Mouse (Mus musculus) right cerebral cortex, adult 18-20 months (tissue): Measurements from ENCODE around the gene RPS10-NUDT3.

Experiments used
- DNase-seq: peaks from one replicate; pipeline ENCODE4 v3.0.0; 2022; ENCODE audit warnings: mixed read lengths

Gene RPS10-NUDT3

DNA sequence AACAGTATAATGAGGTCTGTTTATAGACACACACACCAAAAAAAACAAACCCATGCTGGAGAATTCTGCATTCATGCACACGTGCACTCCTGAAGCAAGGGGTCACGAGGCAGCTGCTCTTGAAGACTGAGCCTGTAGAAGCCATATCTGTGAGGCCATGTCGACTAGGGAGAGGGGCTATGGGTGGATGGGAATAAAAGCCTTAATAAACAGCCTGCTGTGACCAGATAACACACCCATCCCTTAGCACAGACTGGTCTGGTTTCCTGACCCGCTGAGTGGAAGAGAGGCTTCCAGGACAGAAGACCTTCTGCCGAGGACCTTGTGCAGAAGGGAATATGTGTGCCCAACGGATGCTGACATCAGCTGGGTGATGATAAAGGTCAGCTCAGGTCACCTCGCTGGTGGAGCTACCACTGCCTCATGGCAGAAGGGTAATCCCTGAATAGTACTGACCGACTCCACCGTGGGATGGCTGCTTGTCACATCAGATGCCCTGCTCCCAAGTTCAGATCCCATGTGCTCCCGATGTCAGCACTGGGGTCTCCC, 61.2 kb downstream of the RPS10-NUDT3 start:
- no peak for DNase-seq

DNA sequence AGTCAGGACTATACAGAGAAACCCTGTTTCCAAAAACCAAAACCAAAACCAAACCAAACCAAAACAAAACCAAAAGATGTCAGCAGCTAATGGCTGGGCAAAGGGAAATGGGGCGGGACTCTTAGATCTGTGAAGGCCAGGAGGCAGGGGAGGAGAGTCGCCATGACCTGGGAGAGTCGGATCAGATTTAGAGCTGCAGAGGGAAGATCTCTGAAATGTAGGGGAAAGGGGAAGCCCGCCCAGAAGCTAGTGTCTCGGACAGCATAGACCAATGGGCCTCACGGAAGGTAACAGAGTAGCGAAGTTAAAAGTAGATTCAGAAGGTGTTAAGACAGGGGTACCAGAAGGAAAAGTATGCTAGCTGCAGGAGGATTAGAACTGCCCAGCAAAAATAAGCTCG, 63.7 kb downstream of the RPS10-NUDT3 start:
- no peak for DNase-seq

DNA sequence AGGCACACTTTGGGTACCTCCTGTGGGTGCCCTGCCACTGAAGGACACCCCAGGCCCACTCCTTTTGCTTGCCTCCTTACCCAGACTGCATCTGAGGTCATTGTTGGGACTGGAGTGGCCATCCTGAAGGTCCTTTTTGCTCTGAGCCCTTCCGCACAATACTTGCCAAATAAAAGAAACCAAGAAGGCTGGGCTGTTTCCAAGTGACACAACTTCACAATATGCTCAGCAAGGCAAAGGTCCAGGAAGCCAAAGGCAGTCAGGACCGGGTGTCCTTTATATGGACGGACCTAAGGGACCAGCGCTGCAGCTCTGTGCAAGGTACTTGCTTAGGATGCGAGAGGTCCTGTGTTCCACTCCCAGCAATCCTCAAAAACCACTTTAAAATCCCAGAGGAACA, 66.8 kb downstream of the RPS10-NUDT3 start:
- DNase-seq, result no peak

DNA sequence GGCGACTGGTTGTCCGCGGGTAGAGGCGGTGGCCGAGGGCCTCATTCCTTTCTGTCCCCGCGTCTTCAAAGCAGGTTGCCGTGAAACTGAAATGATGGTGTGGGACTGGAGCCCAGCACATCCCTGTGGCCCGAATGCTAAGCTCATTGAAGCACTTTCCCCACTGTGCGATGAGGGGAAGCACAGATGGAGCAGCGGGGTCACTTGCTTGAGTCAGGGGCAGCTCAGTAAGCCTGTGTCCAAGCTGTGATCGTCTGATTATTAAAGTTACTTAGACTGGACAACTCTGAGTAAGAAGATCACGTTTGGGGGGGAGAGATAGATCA, 69.1 kb downstream of the RPS10-NUDT3 start:
- no peak for DNase-seq

DNA sequence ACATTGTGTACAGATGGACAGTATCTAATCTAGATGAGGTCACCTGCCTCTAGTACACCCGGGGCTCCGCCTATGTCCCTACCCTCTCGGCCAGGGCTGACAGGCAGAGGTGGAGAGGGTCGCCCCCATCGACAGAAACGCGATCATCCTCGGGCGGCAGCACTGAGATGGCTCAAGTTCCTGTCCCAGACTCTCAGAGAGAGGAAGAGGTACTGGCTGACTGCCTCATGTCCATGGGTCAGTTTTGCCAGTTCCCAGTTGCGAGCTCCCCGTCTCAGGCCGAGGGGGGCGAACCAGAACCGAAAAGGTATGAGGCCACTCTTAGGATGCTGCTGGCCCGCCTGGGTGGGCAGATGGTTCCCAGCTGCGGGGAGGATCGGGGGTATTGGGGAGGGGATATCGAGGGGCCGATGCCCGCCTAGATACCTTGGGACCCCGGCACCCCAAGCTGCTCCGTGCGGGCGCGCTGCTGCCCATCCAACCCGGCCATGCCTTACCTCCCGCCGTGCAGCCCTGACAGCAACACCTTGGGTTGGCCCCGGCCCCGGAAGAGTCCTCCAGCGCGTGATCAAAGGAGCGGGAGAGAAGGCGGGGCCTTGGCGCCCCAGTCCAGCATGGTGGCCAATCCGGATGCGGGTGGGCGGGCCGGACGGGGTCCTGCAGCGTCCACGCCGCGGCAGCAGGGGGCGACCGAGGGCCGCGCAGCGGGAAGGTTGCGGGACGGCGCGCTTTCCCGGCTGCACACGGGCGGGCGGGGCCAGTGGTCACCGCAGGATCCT, 69.7 kb downstream of the RPS10-NUDT3 start, which contains the start of gene AI413582:
AI413582 (minus strand) TSS at position 594 of the 779 bp plus-strand sequence.
- DNase-seq, result peak; percentile 96

DNA sequence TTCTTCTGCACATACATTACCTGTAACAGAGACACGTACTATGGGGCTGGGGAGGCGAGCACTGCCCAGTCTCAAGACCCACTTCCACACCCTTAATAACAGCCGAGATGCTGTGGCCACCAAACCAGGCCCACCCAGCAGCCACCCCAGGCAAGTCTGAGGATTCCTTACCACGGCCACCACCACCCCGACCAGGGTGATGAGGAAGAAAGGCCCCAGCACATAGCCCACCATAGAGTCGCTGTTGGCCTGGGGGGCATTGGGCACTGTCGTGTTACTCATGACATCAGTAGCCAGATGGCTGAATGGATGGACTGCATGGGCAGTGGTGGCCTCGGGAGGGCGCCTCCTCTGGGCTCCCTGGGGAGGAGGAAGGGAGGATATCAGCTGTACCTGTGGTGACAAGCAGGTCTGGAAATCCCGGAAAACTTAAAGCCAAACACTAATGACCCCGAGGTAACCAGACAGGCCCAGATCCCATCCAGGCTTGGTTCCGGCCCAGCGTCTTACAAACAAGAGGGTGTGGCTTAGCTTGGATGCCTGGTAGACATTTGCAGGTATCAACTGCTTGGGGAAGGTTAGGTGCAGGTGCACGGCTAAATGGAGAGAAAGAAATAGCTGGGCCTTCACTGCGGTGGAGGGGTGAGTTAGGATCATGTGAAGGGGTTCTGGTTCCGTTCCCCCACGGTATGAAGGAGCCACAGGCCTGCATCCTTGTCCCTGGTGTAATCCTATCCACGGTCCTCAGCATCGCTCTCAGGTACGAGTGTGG, 70.4 kb downstream of the RPS10-NUDT3 start:
- no peak for DNase-seq

DNA sequence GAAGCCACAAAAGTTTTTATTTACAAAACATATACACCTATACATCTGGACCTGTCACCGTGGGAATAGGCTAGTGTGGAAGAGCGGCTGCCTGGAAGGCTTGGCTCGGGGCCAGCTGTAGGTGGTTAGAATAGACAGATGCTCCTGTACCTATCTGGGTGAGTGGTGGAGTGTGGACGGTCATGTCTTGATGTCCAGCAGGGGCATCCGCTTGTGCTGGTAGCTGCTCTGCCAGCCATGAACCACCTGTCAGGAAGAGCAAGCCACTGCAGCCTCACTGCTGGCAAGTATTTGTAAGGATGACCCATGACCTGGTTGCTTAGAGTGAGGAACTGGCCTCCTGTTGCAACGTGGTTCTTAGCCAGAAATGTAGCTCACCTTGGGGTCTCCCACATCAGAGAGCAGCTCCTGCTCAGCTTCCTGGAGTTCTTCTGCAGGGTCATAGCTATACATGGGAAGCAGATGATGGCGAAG, 71.2 kb downstream of the RPS10-NUDT3 start:
- no peak for DNase-seq

DNA sequence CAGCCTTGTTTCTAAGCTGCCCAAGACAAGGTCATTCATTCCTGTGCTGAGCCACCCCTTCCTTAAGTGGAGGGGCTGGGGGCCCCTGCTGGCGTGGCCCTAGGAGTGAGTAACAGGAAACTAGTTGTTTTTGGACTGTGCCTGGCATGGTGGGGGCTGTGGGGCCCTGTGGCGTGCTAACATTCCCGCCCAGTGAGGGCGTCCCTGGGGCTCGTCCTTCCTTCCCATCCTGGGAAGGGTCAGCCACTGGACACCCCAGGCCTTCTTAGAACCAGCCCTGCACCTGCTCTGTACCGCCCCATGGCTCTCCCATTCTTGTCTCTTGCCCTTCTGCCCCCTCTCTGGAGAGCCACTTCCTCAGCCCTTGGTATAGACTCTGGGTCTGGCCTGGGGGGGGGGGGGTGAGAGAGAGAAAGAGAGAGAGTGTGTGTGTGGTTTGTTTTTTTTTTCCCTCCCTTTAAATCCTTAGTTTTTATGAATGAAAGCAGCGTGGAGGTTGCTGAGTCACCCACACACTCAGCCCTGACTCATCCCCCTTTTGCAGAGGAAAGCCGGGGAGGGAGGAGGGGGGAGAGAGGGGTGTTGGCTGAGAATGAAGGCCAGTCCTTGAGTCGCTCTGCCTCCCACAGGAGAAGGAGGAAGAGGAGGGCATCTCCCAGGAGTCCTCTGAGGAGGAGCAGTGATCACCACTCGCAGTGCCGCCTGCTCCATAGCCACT, 73.1 kb downstream of the RPS10-NUDT3 start:
- peak; percentile 87 for DNase-seq

DNA sequence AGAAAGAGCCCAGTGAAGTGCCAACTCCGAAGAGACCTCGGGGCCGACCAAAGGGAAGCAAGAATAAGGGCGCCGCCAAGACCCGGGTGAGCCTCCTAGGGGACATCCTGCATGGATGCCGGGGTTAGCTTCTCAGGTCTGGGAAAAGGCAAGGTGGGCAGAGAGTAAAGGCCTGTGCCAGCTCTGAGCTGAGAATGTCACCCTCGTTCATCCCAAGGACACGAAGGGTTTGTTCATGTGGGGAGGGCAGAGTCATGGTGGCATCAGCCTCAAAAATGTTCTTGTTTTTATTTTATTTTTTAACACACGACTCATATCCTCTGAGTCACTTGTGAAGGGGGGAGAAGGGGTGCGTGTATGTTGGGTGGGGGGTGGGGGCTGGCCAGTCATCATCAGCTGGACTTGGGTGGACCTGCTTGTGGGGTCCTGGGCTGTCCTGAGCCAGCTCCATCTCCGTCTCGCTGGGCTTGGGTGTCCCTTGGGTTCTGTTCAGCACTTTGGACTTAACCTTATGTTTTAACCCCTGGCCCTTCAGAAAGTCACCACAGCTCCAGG, 74.0 kb downstream of the RPS10-NUDT3 start:
- DNase-seq, result no peak

DNA sequence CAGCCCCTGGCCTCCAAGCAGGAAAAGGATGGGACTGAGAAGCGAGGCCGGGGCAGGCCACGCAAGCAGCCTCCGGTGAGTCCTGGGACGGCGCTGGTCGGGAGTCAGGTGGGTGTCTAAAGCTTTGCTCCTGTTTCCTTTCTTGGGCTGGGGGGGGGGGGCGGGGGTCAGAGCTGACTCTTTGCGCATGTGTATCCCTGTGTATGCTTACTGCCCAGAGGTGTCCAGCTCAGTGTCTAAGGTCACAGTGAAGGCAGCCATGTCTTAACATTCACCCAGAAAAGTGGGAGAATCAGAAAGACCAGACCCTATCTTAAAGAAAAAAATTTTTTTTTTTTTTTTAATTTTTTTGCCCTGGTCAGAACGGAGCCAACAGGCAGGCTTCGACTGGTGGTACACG, 75.4 kb downstream of the RPS10-NUDT3 start:
- no peak for DNase-seq

DNA sequence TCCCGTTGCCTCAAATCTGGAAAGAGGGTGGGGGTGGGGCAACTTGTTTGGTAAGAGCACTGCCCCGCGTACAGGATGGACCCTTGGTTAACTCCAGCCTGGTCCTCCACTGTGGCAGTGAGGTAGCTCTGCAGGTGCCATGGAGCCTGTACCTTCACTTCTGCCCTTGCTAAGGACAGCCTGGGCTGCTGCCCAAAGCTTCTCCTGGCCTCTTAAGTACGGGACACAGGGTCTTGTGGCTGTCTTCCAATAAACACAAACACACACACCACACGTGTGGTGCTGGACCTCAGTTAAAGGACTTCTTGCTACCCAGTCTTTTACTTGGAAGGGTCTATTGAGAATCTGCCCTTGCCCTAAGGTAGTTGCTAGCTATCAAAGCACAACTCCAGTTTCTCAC, 76.2 kb downstream of the RPS10-NUDT3 start:
- no peak for DNase-seq

DNA sequence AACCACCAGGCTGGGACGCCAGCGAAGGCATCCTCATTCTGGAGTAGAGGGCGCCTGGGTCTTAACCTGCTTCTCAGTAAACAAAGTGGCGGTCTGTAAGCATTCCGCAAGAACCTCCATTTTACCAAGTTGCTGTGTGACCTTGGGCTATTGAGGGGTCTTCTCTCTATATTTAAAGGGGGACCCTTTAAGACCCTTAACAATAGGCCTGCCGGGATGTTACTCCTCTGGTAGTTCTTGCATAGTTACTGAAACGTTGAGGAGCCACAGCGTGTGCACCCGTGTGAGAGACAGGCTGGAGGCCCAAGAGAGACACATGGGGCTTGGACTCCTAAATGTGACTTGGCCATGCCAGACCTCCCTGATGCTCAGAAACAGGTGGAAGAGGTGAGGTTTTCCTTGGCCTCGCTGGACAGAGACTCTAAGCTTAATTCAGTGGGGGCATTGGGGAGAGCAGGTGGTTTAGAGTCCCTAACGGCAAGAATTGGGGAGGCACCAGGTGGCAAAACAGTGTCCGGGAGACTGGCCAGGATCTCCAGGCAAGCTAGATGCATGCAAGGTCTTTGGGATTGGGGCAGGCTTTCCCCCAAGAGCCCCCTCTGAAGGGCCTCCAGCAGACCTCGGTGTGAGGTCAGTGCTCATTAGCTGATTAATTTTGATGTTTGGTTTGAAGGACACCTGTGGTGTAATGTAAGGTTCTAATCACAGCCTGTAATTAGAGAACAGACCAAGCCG, 76.9 kb downstream of the RPS10-NUDT3 start:
- no peak for DNase-seq

DNA sequence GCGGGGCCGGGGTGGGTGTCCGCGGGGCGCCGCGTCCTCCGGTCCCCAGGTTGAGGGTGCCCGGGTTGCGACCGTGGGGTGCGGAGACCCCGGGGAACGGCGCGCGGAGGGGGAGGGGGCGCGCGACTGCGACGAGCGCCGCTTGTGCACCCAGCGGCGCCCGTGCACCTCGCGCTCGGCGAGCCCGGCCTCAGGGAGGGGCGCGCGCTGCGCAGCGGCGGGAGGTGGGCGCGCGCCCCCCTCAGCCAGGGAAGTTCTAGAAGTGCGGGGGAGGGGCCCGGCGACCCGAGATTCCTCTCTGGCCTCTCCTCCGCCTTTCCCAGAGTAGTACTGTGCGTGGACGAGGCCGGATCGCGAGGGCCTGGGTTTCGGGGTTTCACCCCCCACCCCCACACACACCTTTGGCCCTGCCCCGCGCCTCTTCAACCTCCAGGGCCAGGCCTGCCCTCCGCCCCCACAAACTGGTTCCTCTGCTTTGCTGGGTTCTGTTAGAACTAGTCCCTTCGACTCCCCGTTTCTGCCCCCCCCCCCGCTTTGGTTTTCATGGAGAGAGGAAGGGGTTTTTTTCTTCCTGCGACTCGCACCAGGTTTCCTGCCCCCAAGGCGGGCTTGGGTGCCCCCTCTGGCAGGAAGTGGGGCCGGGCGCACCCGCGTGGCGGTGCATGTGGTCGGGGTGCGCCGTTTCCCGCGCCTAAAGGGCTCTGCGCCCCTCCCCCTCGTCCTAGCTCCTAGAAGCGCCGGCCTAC, 77.7 kb downstream of the RPS10-NUDT3 start:
- no peak for DNase-seq

DNA sequence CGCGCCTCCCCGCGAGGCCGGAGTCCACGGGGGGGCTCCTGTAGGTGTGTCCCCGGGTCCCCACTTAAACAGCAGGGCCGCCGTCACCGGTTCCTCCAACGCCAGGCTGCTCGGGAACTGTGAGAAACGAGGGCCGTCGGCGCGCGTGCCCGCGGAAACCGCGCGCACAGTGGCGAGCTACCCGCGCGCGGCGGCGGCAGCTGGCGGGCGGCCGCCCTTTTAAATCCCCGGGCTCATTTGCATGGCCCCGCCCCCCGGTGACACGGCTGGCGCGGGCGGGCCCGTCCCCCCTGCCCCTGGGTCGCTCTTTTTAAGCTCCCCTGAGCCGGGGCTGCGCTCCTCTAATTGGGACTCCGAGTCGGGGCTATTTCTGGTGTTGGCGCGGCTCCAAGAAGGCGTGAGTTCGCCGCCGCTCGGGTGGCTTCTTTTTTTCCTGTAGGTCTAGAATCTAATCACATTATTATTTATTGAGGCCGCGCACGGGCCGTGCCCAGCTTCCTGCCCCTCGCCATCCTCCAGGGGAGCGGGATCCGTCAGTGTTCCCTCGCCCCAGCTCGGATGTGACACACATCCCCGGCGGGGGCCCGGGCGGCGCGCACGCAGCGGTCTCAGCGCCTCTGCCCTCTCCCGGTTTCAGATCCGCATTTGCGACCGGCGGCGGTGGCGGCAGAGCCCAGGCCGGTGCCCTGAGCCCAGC, 78.6 kb downstream of the RPS10-NUDT3 start, which contains the start of gene Hmga1:
Hmga1 (plus strand) TSS at position 183 of the 697 bp plus-strand sequence.
- DNase-seq, result peak; percentile 81

DNA sequence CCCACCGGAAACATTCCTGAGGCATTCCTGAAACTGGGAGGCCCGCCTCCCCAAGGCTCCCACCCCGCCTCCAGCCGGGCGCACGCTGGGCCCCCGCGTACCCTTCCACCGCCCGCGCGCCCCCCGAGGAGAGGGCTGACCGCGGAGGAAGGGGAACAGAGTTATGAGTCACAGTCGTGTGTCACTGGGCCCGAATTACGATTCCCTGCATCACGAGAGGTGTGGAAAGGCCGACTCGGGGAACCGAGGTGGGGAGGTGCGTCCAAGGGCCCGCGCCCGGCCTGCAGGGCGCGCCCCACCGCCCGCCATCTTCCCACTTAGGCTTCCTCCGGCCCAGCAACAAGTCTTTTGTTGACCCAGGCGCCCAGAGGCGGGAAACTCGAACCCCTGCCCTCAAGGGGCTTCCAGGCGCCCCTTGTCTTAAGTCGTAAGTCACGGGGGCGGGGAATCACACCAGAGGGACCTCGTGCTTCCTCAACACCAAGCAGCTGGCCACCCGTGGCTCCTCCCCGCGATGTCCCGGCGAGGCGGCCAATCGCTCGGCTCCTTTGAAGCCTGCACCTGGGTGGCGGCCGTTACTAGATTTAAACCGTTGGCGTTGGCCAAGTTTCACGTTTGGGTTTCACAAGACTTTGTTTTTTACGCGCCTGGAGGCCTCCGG, 79.4 kb downstream of the RPS10-NUDT3 start:
- DNase-seq, result no peak

DNA sequence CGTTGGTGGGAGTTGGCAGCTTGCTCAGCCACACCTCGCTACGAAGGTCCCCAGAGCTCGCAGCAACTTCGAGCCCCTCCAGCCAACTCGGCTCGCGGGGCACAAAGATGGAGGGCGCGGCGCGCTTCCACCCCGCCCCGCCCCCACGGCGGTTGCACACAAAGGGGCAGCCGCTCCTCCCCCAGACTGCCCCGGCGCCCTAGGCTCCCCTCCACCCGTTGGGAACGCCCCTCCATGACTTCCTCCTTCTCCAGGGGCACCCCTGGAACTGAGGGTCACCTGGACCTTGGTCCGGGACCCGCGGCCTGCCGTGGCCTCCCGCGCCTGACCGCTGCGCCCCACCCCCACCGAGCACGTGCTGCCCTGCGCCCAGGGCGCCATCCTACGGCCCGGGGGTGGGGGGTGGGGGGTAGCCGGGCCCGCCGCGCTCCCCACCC, 79.9 kb downstream of the RPS10-NUDT3 start:
- DNase-seq, result no peak

DNA sequence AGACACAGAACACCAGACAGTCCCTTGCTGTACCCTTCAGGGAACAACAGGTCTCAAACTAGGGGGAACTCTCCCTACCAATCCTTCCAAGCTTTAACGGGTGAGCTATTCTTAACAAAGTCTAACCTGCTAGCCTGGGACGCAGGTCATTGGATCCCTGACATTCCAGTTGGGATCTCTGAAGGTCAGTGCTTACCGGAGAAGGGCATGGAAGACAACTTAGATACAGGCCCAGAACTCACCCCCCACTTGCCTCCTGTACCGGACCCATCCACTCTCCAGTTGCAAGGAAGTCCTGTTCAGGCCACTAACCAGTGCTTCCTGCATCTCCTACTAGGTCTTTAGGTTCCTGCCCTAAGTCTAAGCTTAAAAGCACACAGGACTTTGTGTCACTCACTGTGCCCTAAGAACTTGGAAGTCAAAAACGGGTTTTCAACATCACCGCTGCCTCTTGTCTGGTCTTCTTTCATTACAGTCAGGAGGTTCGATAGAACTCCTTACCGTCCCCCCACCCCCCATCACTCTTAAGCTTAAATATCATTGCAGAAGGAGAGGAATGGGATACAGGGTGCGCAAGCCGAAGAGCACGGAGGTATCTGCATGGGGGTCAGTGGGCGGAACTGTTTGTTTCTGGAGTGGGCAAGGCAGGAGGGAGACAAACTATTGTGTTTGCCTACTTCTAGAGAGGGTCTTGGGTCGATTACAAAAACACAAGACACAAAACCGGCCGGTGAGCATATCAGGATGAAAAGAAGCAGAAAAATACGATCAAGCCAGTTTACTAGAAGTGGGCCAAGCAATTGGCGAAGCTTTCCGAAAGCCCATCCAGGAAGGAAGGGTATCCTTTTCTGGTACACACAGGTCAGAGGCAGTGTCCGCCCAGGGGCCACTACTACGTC, 80.7 kb downstream of the RPS10-NUDT3 start:
- DNase-seq, result no peak

DNA sequence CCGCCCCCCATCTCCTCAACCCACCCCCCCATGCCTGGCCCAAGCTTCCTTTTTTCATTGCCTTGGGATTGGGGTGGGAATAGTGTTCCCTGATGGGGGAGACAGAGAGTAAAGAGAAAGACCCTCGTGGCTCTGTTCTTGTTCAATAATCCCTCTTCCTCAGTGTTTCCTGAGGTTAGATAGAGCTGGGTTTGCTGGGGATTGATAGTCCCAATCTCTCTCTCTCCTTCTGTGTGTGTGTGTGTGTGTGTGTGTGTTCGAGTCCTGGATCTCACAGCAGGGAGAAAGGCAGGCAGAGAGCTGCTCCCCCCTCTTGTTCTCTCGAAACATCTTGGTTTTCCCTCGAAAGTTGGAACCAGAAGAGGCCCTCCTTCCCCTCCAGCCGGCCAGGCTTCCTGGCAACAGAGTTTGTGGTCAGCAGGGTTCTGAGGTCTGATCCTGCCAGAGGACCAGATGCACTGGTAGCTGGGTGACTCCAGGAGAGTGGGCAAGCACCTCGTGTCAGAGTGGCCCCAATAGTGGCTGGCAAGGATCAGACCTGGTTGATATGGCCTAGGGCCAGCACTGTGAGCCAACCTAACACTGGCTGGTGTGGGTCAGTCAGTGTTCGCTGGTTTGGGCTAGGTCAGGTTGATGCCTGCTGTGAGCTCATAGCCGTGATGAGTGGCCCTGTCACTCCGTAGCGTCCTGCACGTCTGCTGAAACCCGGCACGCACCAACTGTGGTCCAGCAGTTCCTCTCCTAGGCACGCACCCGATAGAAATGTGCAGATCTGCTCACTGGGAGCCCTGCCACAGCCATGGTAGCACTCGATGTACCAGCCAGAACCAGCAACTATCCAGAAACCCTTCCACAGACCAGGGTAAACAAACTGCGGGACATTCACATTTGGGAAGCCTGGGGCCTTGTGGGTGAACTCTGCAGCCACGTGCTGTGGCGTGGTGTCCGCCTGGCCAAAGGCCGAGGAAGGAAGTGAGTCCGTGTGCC, 82.5 kb downstream of the RPS10-NUDT3 start:
- DNase-seq, result no peak
